7 mouse cellular contexts compared by ENCODE assay signal in the genomic region with DNA sequence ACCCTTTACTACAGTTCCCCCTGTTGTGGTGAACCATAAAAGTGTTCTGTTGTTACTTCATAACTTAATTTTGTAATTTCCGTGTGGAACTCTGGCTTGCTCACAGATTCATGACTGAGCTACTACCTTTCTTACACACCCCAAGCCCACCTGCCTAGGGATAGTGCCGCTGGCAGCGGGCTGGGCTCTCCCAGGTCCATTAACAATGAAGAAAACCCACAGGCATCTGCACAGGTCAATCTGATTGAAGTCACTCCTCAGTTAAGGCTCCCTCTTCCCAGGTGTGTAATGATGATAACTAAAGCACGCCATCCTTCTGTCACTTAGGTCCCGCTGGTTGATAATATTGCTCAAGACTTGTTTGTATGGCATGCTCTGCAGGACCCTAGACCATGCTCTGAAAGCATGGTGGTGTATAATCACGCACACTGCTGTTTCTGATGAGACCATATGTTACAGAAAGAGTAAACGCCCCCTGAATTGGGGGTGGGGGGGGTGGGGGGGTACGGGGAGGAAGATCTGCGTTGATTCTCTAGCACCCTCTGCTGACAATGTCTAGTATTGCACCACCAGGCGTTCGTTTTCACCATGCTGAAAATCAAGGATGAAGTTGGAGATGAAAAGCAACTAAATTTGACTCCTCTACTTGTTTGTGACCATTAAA. TPM values are rescaled to one million over a fixed set of nuclear protein-coding genes. Genes with fewer than 3 reads are reported as not detected.
DNase-seq lines count a peak whose midpoint lies in the region; ATAC-seq and TF ChIP-seq lines count a peak whose summit lies in the region.

No protein-coding gene starts in this region.

- H3K4me2 ChIP-seq in hindbrain, postnatal 0 days (ENCODE audit: low read depth, low read length): no peak overlapping the region
- H3K4me2 ChIP-seq in liver, embryonic 15.5 days: 0 out of 2 replicates have a peak overlapping the region, but pooled peaks have one; percentile 6

- H3K27ac ChIP-seq in hindbrain, postnatal 0 days: no peak overlapping the region
- H3K27ac ChIP-seq in liver, embryonic 15.5 days (replicated peaks): no peak overlapping the region

- peak; percentile 65 for ATAC-seq in hindbrain, postnatal 0 days
- ATAC-seq in liver, embryonic 15.5 days (ENCODE audit: insufficient read depth): 0 out of 2 replicates have a peak, but pooled peaks have one; percentile 33
- ATAC-seq in neutrophil, adult 5-6 weeks (ENCODE audit: extremely low read depth, insufficient number of reproducible peaks, low FRiP score, poor library complexity, severe bottlenecking): peak; percentile 51

- peak; percentile 60 for TF ChIP-seq CTCF in hindbrain, postnatal 0 days (IDR thresholded peaks at IDR 0.05; ENCODE audit: low read depth)

- H3K9ac ChIP-seq in hindbrain, postnatal 0 days (replicated peaks; ENCODE audit: low read length): no peak overlapping the region
- H3K9ac ChIP-seq in liver, embryonic 15.5 days: no peak overlapping the region

- peak; percentile 30 for DNase-seq in ovary, postnatal 14 days (ENCODE audit: low spot score)
- DNase-seq in ovary, postnatal 36 days (ENCODE audit: low spot score): no peak
- peak; percentile 60 for DNase-seq in R1 (ENCODE audit: low read depth, low spot score)
- peak; percentile 47 for DNase-seq in embryo, embryonic 11.5 days (ENCODE audit: low read depth, low spot score)
- DNase-seq in hindbrain, postnatal 0 days (ENCODE audit: low spot score): peak; percentile 56

- WGBS in hindbrain, postnatal 0 days: 32% methylated on average over 11 of the region's 11 CpGs
- 24% methylated on average over 11 of the region's 11 CpGs for WGBS in liver, embryonic 15.5 days (ENCODE audit: insufficient replicate concordance)

- no peak overlapping the region for H3K4me3 ChIP-seq in hindbrain, postnatal 0 days (ENCODE audit: low read length)
- no peak overlapping the region for H3K4me3 ChIP-seq in liver, embryonic 15.5 days (replicated peaks)

- no peaks in the 10 kb centered on the region for H3K9me3 ChIP-seq in hindbrain, postnatal 0 days (ENCODE audit: low read length)
- H3K9me3 ChIP-seq in liver, embryonic 15.5 days (replicated peaks): no peaks in the 10 kb centered on the region

- H3K4me1 ChIP-seq in hindbrain, postnatal 0 days (ENCODE audit: insufficient read depth, low read length): no peaks in the 10 kb centered on the region
- peaks cover 5% of the 10 kb centered on the region for H3K4me1 ChIP-seq in liver, embryonic 15.5 days (replicated peaks)

- H3K27me3 ChIP-seq in hindbrain, postnatal 0 days (ENCODE audit: insufficient read depth, low read length): no peaks in the 10 kb centered on the region
- peaks cover 4% of the 10 kb centered on the region; the same call in 1 of the 2 replicates for H3K27me3 ChIP-seq in liver, embryonic 15.5 days

- H3K36me3 ChIP-seq in hindbrain, postnatal 0 days (ENCODE audit: insufficient read depth, low read length): no peaks in the 10 kb centered on the region
- no peaks in the 10 kb centered on the region for H3K36me3 ChIP-seq in liver, embryonic 15.5 days (replicated peaks)

RNA-seq across cellular contexts. Expression of a gene that starts 5.6 kb away (rescaled TPM):
- 22.1 and 26.4 TPM in 2 replicates for total RNA-seq in hindbrain, postnatal 0 days (2014; rRNA removed)
- 46.0 and 51.6 TPM in 2 replicates for polyA plus RNA-seq in hindbrain, postnatal 0 days (2015; fragmentation: Nextera tagmentation; extraction: Ambion mirVana)
- 16.4 and 18.2 TPM in 2 replicates for polyA plus RNA-seq in liver, embryonic 15.5 days (2015; fragmentation: Nextera tagmentation; extraction: Ambion mirVana)
- 71.2 and 79.8 TPM in 2 replicates for total RNA-seq in neutrophil, adult 5-6 weeks (2017)
